Mouse (Mus musculus) bone marrow, adult 2 months (tissue): ENCODE measurements at regions not wholly inside any gene's neighbourhood (a gene's known extent, or its start where the extent isn't known, plus 50 kb on each side); places are given as distances from the start of the nearest gene placed in this dataset.

Experiments
- CTCF ChIP-seq: fragments of 200-500 bp; IDR thresholded peaks from 2 replicates; pipeline ENCODE4 v1.5.1; 2011; ENCODE audit warnings: low read length, control low read depth; ENCODE audit not compliant: control insufficient read depth, insufficient read depth
- POLR2A ChIP-seq: fragments of 200-500 bp; IDR thresholded peaks from 2 replicates; pipeline ENCODE4 v1.6.1; 2011; ENCODE audit warnings: low read depth, mild to moderate bottlenecking, control low read depth, low read length, borderline replicate concordance; ENCODE audit not compliant: control insufficient read depth

DNA sequence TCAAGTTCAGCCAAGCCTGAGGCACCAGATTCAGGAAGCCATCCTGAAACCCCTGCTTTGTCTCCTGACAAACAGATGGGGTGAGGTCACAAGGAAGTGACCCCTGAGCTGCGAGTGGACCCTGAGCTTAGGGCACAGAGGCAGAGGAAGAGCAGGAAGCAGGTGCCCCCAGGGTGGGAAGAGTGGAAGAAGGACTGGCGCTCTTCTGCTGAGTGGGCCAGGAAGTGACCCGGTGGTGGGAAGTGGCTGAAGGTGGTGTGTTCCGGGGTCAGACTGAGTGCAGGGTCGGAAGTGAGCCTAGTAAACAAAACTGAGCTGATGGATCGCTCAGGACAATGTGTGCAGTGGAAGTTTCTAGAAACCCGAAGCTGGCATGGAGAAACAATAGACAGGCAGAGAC lies 57.2 kb upstream of the Unc5b start:
- TF ChIP-seq POLR2A (no peak), CTCF (no peak)
